Mouse (Mus musculus): ENCODE data around the gene Exosc5. TPM values are rescaled to one million over a fixed set of nuclear protein-coding genes. Genes with fewer than 3 reads are reported as not detected.

Exosc5 gene
- polyA plus RNA-seq, 2 experiments: 63.0 to 64.9 TPM

GRCm38 (mm10) chr7:25706578-25707170, 47.7 kb downstream of the Exosc5 start:
- peaks cover 2% of the 10 kb centered on the region; the same call in 1 of the 2 replicates for H3K36me3 ChIP-seq (ENCODE audit: control insufficient read depth, insufficient read depth, low read length)
- no peak for TF ChIP-seq POLR2A (IDR thresholded peaks at IDR 0.05; ENCODE audit: borderline replicate concordance, extremely low read depth, insufficient read depth, insufficient read length)
- DNase-seq (ENCODE audit: low spot score) (no peak), ATAC-seq (ENCODE audit: low FRiP score, low read depth) (no peak)
- no peaks in the 10 kb centered on the region for H3K9me3 ChIP-seq (ENCODE audit: control insufficient read depth, low read length)
- no peaks in the 10 kb centered on the region; the same call in 1 of the 2 replicates for H3K27me3 ChIP-seq (ENCODE audit: control insufficient read depth, insufficient read depth, low read length)
- no peak overlapping the region for H3K9ac ChIP-seq (ENCODE audit: low read depth, low read length, severe bottlenecking)
- no peak overlapping the region for H3K27ac ChIP-seq (replicated peaks; ENCODE audit: low read depth, low read length)
- 49% methylated on average over 7 of the region's 7 CpGs for WGBS
- H3K4me1 ChIP-seq (ENCODE audit: control insufficient read depth, insufficient read depth, low read length): peaks cover 19% of the 10 kb centered on the region
- no peak overlapping the region for H3K4me3 ChIP-seq (replicated peaks; ENCODE audit: low read length)
- H3K4me2 ChIP-seq (replicated peaks; ENCODE audit: low read depth, low read length, severe bottlenecking): no peak overlapping the region

GRCm38 (mm10) chr7:25707581-25708292, 48.8 kb downstream of the Exosc5 start:
- Histone ChIP-seq H3K4me2 (replicated peaks; ENCODE audit: low read depth, low read length, severe bottlenecking) (no peak overlapping the region), H3K4me1 (ENCODE audit: control insufficient read depth, insufficient read depth, low read length) (peaks cover 23% of the 10 kb centered on the region)
- ATAC-seq (ENCODE audit: low FRiP score, low read depth): no peak

GRCm38 (mm10) chr7:25709961-25710360, 51.0 kb downstream of the Exosc5 start:
- peak overlapping the region; percentile 34; the same call in 1 of the 2 replicates for H3K9ac ChIP-seq (ENCODE audit: low read depth, low read length, severe bottlenecking)
- peaks cover 23% of the 10 kb centered on the region for H3K4me1 ChIP-seq (ENCODE audit: control insufficient read depth, insufficient read depth, low read length)
- no peak for TF ChIP-seq POLR2A (IDR thresholded peaks at IDR 0.05; ENCODE audit: borderline replicate concordance, extremely low read depth, insufficient read depth, insufficient read length)
- H3K9me3 ChIP-seq (ENCODE audit: control insufficient read depth, low read length): no peaks in the 10 kb centered on the region
- DNase-seq (ENCODE audit: low spot score): no peak
- 0 out of 2 replicates have a peak overlapping the region, but pooled peaks have one; percentile 25 for H3K4me2 ChIP-seq (replicated peaks; ENCODE audit: low read depth, low read length, severe bottlenecking)
- no peak for ATAC-seq (ENCODE audit: low FRiP score, low read depth)
- no peak overlapping the region for H3K27ac ChIP-seq (replicated peaks; ENCODE audit: low read depth, low read length)
- H3K36me3 ChIP-seq (ENCODE audit: control insufficient read depth, insufficient read depth, low read length): peaks cover 31% of the 10 kb centered on the region
- H3K27me3 ChIP-seq (ENCODE audit: control insufficient read depth, insufficient read depth, low read length): no peaks in the 10 kb centered on the region
- 20% methylated on average over 12 of the region's 12 CpGs for WGBS
- no peak overlapping the region for H3K4me3 ChIP-seq (replicated peaks; ENCODE audit: low read length)

More at GRCm38 (mm10) chr7:25707581-25708292, 48.8 kb downstream of the Exosc5 start:
- no peaks in the 10 kb centered on the region; the same call in 1 of the 2 replicates for H3K27me3 ChIP-seq (ENCODE audit: control insufficient read depth, insufficient read depth, low read length)
- H3K9ac ChIP-seq (ENCODE audit: low read depth, low read length, severe bottlenecking): no peak overlapping the region
- no peak overlapping the region for H3K27ac ChIP-seq (replicated peaks; ENCODE audit: low read depth, low read length)
- 62% methylated on average over 13 of the region's 15 CpGs for WGBS
- peaks cover 9% of the 10 kb centered on the region for H3K36me3 ChIP-seq (ENCODE audit: control insufficient read depth, insufficient read depth, low read length)
- no peak overlapping the region for H3K4me3 ChIP-seq (replicated peaks; ENCODE audit: low read length)
- DNase-seq (ENCODE audit: low spot score): no peak
- no peaks in the 10 kb centered on the region for H3K9me3 ChIP-seq (ENCODE audit: control insufficient read depth, low read length)
- no peak for TF ChIP-seq POLR2A (IDR thresholded peaks at IDR 0.05; ENCODE audit: borderline replicate concordance, extremely low read depth, insufficient read depth, insufficient read length)

- Histone ChIP-seq H3K4me2 (replicated peaks; ENCODE audit: low read depth, low read length, severe bottlenecking) (peak overlapping the region; percentile 25; the same call in 1 of the 2 replicates), H3K9me3 (ENCODE audit: control insufficient read depth, low read length) (no peaks in the 10 kb centered on the region), H3K4me1 (ENCODE audit: control insufficient read depth, insufficient read depth, low read length) (peaks cover 23% of the 10 kb centered on the region), H3K9ac (ENCODE audit: low read depth, low read length, severe bottlenecking) (peak overlapping the region; percentile 34; the same call in 1 of the 2 replicates), H3K27ac (replicated peaks; ENCODE audit: low read depth, low read length) (no peak overlapping the region), H3K4me3 (replicated peaks; ENCODE audit: low read length) (no peak overlapping the region), H3K36me3 (ENCODE audit: control insufficient read depth, insufficient read depth, low read length) (peaks cover 38% of the 10 kb centered on the region), H3K27me3 (ENCODE audit: control insufficient read depth, insufficient read depth, low read length) (no peaks in the 10 kb centered on the region)
- ATAC-seq (ENCODE audit: low FRiP score, low read depth): 0 out of 2 replicates have a peak, but pooled peaks have one; percentile 5
- DNase-seq (ENCODE audit: low spot score): no peak
- TF ChIP-seq POLR2A (IDR thresholded peaks at IDR 0.05; ENCODE audit: borderline replicate concordance, extremely low read depth, insufficient read depth, insufficient read length): no peak
- 4% methylated on average over 7 of the region's 7 CpGs for WGBS
Observed at GRCm38 (mm10) chr7:25710519-25711130, 51.7 kb downstream of the Exosc5 start.

GRCm38 (mm10) chr7:25711165-25711564, 52.2 kb downstream of the Exosc5 start:
- peaks cover 23% of the 10 kb centered on the region for H3K4me1 ChIP-seq (ENCODE audit: control insufficient read depth, insufficient read depth, low read length)
- no peaks in the 10 kb centered on the region for H3K9me3 ChIP-seq (ENCODE audit: control insufficient read depth, low read length)
- no peak overlapping the region for H3K4me3 ChIP-seq (replicated peaks; ENCODE audit: low read length)
- no peak for DNase-seq (ENCODE audit: low spot score)
- peaks cover 43% of the 10 kb centered on the region for H3K36me3 ChIP-seq (ENCODE audit: control insufficient read depth, insufficient read depth, low read length)
- 51% methylated on average over 5 of the region's 5 CpGs for WGBS
- H3K9ac ChIP-seq (ENCODE audit: low read depth, low read length, severe bottlenecking): 0 out of 2 replicates have a peak overlapping the region, but pooled peaks have one; percentile 34
- ATAC-seq (ENCODE audit: low FRiP score, low read depth): no peak
- no peak overlapping the region for H3K27ac ChIP-seq (replicated peaks; ENCODE audit: low read depth, low read length)
- no peak overlapping the region for H3K4me2 ChIP-seq (replicated peaks; ENCODE audit: low read depth, low read length, severe bottlenecking)
- no peaks in the 10 kb centered on the region for H3K27me3 ChIP-seq (ENCODE audit: control insufficient read depth, insufficient read depth, low read length)
- no peak for TF ChIP-seq POLR2A (IDR thresholded peaks at IDR 0.05; ENCODE audit: borderline replicate concordance, extremely low read depth, insufficient read depth, insufficient read length)

Data from limb, embryonic 14.5 days (tissue).